Mouse (Mus musculus) embryonic fibroblast, embryonic 13.5 days (primary cell): ENCODE data around the gene Gm14190. TPM values are rescaled to one million over a fixed set of nuclear protein-coding genes. Genes with fewer than 3 reads are reported as not detected.
"Not testable (repeated sequence)": the region's sequence is repeated elsewhere in the genome, so short reads cannot be mapped to it uniquely, and the experiment has no call there.

ENCODE experiments used
- H3K27ac ChIP-seq: 2 replicates; pipeline ENCODE4 v1.5.1; 2012; ENCODE audit warnings: low read length, control low read depth, inconsistent platforms; ENCODE audit not compliant: insufficient read depth
- H3K4me1 ChIP-seq: 2 replicates; pipeline ENCODE4 v1.6.1; 2011; ENCODE audit warnings: low read length; ENCODE audit not compliant: control insufficient read depth, insufficient read depth
- H3K4me3 ChIP-seq: 2 replicates; pipeline ENCODE4 v1.5.1; 2011; ENCODE audit warnings: mild to moderate bottlenecking, control low read depth, low read length; ENCODE audit not compliant: insufficient read depth
- CTCF ChIP-seq: IDR thresholded peaks from 2 replicates; pipeline ENCODE4 v1.5.1; 2011; ENCODE audit warnings: mild to moderate bottlenecking, control low read depth, low read length, moderate library complexity, borderline replicate concordance; ENCODE audit not compliant: insufficient read depth
- POLR2A ChIP-seq: IDR thresholded peaks from 2 replicates; pipeline ENCODE4 v1.6.1; 2011; ENCODE audit warnings: low read depth, mild to moderate bottlenecking, control low read depth, low read length, moderate library complexity
- polyA plus RNA-seq: library from polyadenylated mRNA; stranded (reverse); fragments of >200 nt; gene quantifications from 2 replicates; pipeline ENCODE4 v1.2.4, GENCODE M21; 2011; ENCODE audit warnings: low read depth; ENCODE audit not compliant: missing spikeins, insufficient read length

Gm14190 gene
- polyA plus RNA-seq, 1 experiment = not detected

- Histone ChIP-seq H3K27ac (no peak overlapping the region), H3K4me1 (peaks cover 7% of the 10 kb centered on the region; the same call in 1 of the 2 replicates), H3K4me3 (no peak overlapping the region)
- TF ChIP-seq CTCF = no peak
- TF ChIP-seq POLR2A = no peak
Measured at GRCm38 (mm10) chr11:99657051-99657450, 33.5 kb downstream of the Gm14190 start.

- no peaks in the 10 kb centered on the region for H3K4me1 ChIP-seq
- no peak within 1 kb of the TSS for H3K4me3 ChIP-seq
- H3K27ac ChIP-seq = no peak within 1 kb of the TSS
- TF ChIP-seq POLR2A = no peak
- no peak for TF ChIP-seq CTCF
Measured at GRCm38 (mm10) chr11:99650136-99650535, 40.4 kb downstream of the Gm14190 start, which contains the start of gene Gm11555. Gm11555 (minus strand) TSS chr11:99650236.

- H3K4me3 ChIP-seq = no peak overlapping the region
- no peaks in the 10 kb centered on the region; the same call in 1 of the 2 replicates for H3K4me1 ChIP-seq
- no peak overlapping the region for H3K27ac ChIP-seq
- TF ChIP-seq CTCF = no peak
- TF ChIP-seq POLR2A = no peak
Measured at GRCm38 (mm10) chr11:99646444-99646843, 44.1 kb downstream of the Gm14190 start.

- no peaks in the 10 kb centered on the region; the same call in 1 of the 2 replicates for H3K4me1 ChIP-seq
- H3K27ac ChIP-seq = no peak overlapping the region
- no peak overlapping the region for H3K4me3 ChIP-seq
- no peak for TF ChIP-seq CTCF
- TF ChIP-seq POLR2A = no peak
Measured at GRCm38 (mm10) chr11:99644351-99644750, 46.2 kb downstream of the Gm14190 start.

- not testable (repeated sequence) for H3K27ac ChIP-seq, H3K4me1 ChIP-seq, H3K4me3 ChIP-seq
Measured at GRCm38 (mm10) chr11:99643635-99644139, 46.9 kb downstream of the Gm14190 start, which contains the start of gene Krtap4-7. Krtap4-7 (minus strand) TSS chr11:99644089.

- Histone ChIP-seq H3K4me1 (peaks cover 3% of the 10 kb centered on the region; the same call in 1 of the 2 replicates), H3K4me3 (no peak overlapping the region), H3K27ac (no peak overlapping the region)
- TF ChIP-seq POLR2A (no peak), CTCF (no peak)
Measured at GRCm38 (mm10) chr11:99640926-99641325, 49.6 kb downstream of the Gm14190 start.

Other genes with a start within 250 kb of the Gm14190 start
- gene Krt23, start 197.6 kb downstream of the Gm14190 start, polyA plus RNA-seq = not detected in 2 replicates
- not detected in 2 replicates for gene Krt39, start 169.4 kb downstream of the Gm14190 start, polyA plus RNA-seq
- not detected in 2 replicates for gene Krt40, start 147.6 kb downstream of the Gm14190 start, polyA plus RNA-seq
- not detected in 2 replicates for gene Krtap3-3, start 139.9 kb downstream of the Gm14190 start, polyA plus RNA-seq
- gene Krtap3-2, start 133.9 kb downstream of the Gm14190 start, polyA plus RNA-seq = not detected in 2 replicates
- not detected in 2 replicates for gene Gm11939, start 131.3 kb downstream of the Gm14190 start, polyA plus RNA-seq
- gene Krtap3-1, start 124.1 kb downstream of the Gm14190 start, polyA plus RNA-seq = not detected in 2 replicates
- not detected in 2 replicates for gene Krtap1-5, start 109.7 kb downstream of the Gm14190 start, polyA plus RNA-seq
- not detected in 2 replicates for gene Krtap1-4, start 107.1 kb downstream of the Gm14190 start, polyA plus RNA-seq
- gene Krtap1-3, start 99.4 kb downstream of the Gm14190 start, polyA plus RNA-seq = not detected in 2 replicates
- not detected in 2 replicates for gene Krtap9-3, start 92.6 kb downstream of the Gm14190 start, polyA plus RNA-seq
- gene Gm11938, start 87.4 kb downstream of the Gm14190 start, polyA plus RNA-seq = not detected in 2 replicates
- gene Gm11937, start 80.6 kb downstream of the Gm14190 start, polyA plus RNA-seq = not detected in 2 replicates
- gene Krtap2-4, start 75.9 kb downstream of the Gm14190 start, polyA plus RNA-seq = not detected in 2 replicates
- not detected in 2 replicates for gene Gm11562, start 70.3 kb downstream of the Gm14190 start, polyA plus RNA-seq
- gene Krtap4-1, start 62.5 kb downstream of the Gm14190 start, polyA plus RNA-seq = not detected in 2 replicates
- gene Krtap4-2, start 55.7 kb downstream of the Gm14190 start, polyA plus RNA-seq = not detected in 2 replicates
- gene Krtap4-7, start 46.7 kb downstream of the Gm14190 start, polyA plus RNA-seq = not detected in 2 replicates
- not detected in 2 replicates for gene Gm11555, start 40.5 kb downstream of the Gm14190 start, polyA plus RNA-seq
- gene Gm11563, start 31.8 kb downstream of the Gm14190 start, polyA plus RNA-seq = not detected in 2 replicates
- not detected in 2 replicates for gene Krtap4-6, start 24.8 kb downstream of the Gm14190 start, polyA plus RNA-seq
- gene Gm14180, start 43.5 kb upstream of the Gm14190 start, polyA plus RNA-seq = not detected in 2 replicates
- gene Gm11595, start 82.2 kb upstream of the Gm14190 start, polyA plus RNA-seq = not detected in 2 replicates
- gene Krtap4-8, start 90.0 kb upstream of the Gm14190 start, polyA plus RNA-seq = not detected in 2 replicates
- gene Krtap4-9, start 94.5 kb upstream of the Gm14190 start, polyA plus RNA-seq = not detected in 2 replicates
- gene Gm11596, start 102.7 kb upstream of the Gm14190 start, polyA plus RNA-seq = not detected in 2 replicates
- gene Gm11569, start 108.2 kb upstream of the Gm14190 start, polyA plus RNA-seq = not detected in 2 replicates
- gene Gm11554, start 113.7 kb upstream of the Gm14190 start, polyA plus RNA-seq = not detected in 2 replicates
- not detected in 2 replicates for gene Krtap4-13, start 119.2 kb upstream of the Gm14190 start, polyA plus RNA-seq
- not detected in 2 replicates for gene Gm11564, start 124.9 kb upstream of the Gm14190 start, polyA plus RNA-seq
- gene 2300003K06Rik, start 147.3 kb upstream of the Gm14190 start, polyA plus RNA-seq = not detected in 2 replicates
- gene Krtap4-16, start 160.9 kb upstream of the Gm14190 start, polyA plus RNA-seq = not detected in 2 replicates
- gene Gm11568, start 167.2 kb upstream of the Gm14190 start, polyA plus RNA-seq = not detected in 2 replicates
- gene Gm11559, start 173.7 kb upstream of the Gm14190 start, polyA plus RNA-seq = not detected in 2 replicates
- not detected in 2 replicates for gene Krtap9-1, start 182.6 kb upstream of the Gm14190 start, polyA plus RNA-seq
- gene Gm11567, start 188.4 kb upstream of the Gm14190 start, polyA plus RNA-seq = not detected in 2 replicates
- not detected in 2 replicates for gene Krtap31-1, start 217.2 kb upstream of the Gm14190 start, polyA plus RNA-seq
- not detected in 2 replicates for gene Gm11565, start 224.0 kb upstream of the Gm14190 start, polyA plus RNA-seq
- gene Krtap31-2, start 245.6 kb upstream of the Gm14190 start, polyA plus RNA-seq = not detected in 2 replicates